Mouse (Mus musculus): ENCODE measurements around the gene Rnft2. TPM values are rescaled to one million over a fixed set of nuclear protein-coding genes. Genes with fewer than 3 reads are reported as not detected.

The Rnft2 gene
- polyA plus RNA-seq, 1 experiment from 2014 or later = 13.1 TPM

DNA sequence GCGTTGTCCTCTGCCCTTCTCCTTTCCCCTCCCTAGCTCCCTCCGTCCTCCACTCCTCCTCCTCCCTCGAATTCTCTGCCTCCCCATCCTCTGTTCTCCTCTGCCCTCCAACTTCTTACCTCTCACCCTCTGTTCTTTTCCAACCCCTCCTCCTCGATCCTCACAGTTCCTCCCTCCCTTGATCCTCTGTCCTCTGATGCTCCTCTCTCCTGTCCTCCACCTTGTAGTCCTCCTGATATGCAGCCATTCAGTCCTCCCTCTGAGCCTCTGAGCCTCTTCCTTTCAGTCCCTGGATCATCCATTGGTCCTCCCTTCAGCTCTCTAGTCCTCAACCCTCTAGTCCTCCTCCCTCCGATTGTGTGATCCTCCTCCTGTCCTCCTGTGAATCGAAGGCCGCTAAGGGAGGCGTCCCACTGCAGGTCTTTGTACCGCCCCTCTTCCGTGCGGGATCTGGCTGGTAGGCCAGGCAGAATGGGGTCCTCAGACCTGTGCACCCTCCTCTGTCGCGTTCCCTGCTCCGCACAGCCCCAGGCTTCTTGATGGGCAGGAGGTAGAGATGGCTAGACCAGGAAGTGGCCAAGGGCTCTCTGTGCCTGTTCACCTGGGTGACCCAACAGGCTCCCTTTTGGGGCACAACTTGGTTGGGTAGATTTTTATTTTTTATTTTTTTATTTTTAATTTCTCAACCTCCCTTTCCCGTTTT is 841 bp upstream of the Rnft2 start:
- Histone ChIP-seq H3K9ac (replicated peaks) (peak overlapping the region; percentile 85), H3K27ac (peak overlapping the region; percentile 80), H3K4me1 (replicated peaks) (peaks cover 35% of the 10 kb centered on the region), H3K4me3 (replicated peaks) (peak overlapping the region; percentile 76), H3K4me2 (replicated peaks) (peak overlapping the region; percentile 90), H3K36me3 (peaks cover 39% of the 10 kb centered on the region), H3K27me3 (no peaks in the 10 kb centered on the region), H3K9me3 (no peaks in the 10 kb centered on the region)
- peak; percentile 9; the same call in 1 of the 2 replicates for ATAC-seq
- WGBS = 5% methylated on average over 15 of the region's 15 CpGs

DNA sequence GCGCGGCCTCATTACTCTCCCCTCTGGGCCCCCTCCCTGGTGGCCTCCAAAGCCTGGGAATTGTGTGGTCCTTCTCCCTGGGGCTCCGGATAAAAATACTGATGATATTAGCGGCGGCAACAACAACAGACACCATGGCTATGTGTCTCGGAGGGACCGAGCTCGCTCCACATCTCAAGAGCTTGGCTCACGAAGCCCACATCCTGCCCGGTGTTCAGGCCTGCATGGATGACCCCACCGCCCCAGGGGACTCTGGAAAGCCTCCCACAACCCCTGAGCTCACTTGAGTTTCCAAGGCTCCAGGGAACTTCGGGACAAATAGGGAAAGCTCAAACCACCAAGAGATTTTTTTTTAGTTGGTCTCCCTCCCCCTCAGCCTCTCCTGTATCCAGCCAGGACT is 5.2 kb downstream of the Rnft2 start:
- Histone ChIP-seq H3K4me3 (replicated peaks) (no peak overlapping the region), H3K27me3 (no peaks in the 10 kb centered on the region), H3K27ac (no peak overlapping the region), H3K9ac (replicated peaks) (no peak overlapping the region), H3K4me1 (replicated peaks) (peaks cover 16% of the 10 kb centered on the region), H3K4me2 (replicated peaks) (no peak overlapping the region), H3K36me3 (peaks cover 62% of the 10 kb centered on the region), H3K9me3 (no peaks in the 10 kb centered on the region)
- WGBS = 84% methylated on average over 12 of the region's 12 CpGs
- no peak for ATAC-seq

DNA sequence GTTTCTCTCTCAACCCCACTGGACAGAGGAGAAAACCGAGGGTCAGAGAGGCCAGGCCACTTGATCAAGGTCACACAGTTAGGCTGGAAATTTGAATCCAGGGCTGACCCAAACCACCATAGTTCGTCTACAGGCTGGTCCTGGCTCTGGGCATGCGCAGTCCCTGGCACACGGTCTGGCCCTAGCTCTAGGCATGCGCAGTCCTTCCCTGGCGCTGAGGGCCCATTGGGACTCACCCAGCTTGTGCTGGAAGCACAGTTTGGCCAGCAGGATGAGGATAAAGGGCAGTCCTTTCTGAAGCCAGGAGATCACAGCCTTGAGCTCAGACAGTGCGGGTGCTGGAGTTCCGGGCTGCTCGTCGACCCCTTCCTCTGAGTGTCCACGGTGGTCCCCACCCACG is 8.0 kb downstream of the Rnft2 start:
- Histone ChIP-seq H3K9me3 (no peaks in the 10 kb centered on the region), H3K36me3 (peaks cover 81% of the 10 kb centered on the region), H3K27me3 (no peaks in the 10 kb centered on the region), H3K9ac (replicated peaks) (no peak overlapping the region), H3K4me1 (replicated peaks) (no peaks in the 10 kb centered on the region), H3K4me3 (replicated peaks) (no peak overlapping the region), H3K27ac (no peak overlapping the region), H3K4me2 (replicated peaks) (no peak overlapping the region)
- 85% methylated on average over 12 of the region's 12 CpGs for WGBS
- no peak for ATAC-seq

DNA sequence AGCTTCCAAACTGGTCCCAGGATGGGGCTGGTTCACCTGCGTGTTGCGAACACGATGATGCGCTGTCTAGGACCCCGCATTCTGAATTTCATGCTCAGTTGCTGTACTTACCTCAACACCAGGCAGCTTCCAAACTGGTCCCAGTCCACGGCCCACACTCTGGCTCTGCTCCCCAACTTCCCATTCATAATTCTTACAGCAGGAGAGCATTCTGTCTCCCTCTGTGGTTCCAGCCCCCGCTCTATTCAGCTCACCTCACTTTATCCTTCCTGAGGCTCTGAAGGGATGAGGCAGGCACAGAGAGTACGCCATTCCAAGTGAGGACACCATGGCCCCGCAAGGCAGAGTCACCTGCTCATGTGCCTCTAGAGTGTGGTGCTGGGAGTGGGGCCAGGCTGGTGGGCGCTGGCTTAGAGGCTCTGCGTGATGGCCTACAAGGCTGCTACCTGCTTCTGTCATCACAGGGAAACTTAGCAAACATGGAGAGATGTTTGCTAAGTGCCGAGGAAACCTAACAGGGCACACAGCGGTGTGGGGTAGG is 14.8 kb downstream of the Rnft2 start:
- no peak overlapping the region for H3K27ac ChIP-seq
- no peaks in the 10 kb centered on the region for H3K4me1 ChIP-seq (replicated peaks)
- H3K27me3 ChIP-seq = no peaks in the 10 kb centered on the region
- H3K4me3 ChIP-seq (replicated peaks) = no peak overlapping the region
- H3K4me2 ChIP-seq (replicated peaks) = no peak overlapping the region
- no peak for ATAC-seq
- no peak overlapping the region for H3K9ac ChIP-seq (replicated peaks)
- 95% methylated on average over 13 of the region's 13 CpGs for WGBS
- peaks cover 97% of the 10 kb centered on the region for H3K36me3 ChIP-seq
- H3K9me3 ChIP-seq = no peaks in the 10 kb centered on the region

DNA sequence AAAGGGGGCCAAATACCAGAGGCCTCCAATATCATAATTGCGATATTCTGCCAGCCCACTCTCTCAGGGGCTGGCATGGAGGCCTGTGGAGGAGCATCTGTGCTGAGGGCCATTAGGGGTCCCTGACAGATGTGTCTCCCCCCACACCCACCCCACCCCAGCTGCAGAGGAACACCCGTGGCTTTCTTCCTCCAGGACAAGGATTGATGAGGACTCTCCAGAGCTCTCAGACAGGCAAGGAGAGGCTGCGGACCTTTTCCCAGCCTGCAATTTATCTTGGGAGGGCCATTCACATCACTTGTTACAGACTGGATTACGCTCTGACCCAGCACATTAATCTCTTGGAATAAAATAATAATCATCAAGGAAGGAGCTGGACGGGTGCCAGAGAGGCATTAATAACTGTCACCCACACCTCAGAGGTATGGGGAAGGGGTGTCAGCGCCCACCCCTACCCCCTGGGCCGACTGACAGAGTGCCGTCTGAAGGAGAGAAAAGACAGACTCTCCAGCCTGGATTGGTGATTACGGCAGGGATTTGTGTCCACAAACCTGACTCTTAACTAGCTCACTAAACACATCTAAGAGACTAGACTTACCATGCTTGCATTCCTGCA is 21.7 kb downstream of the Rnft2 start:
- Histone ChIP-seq H3K36me3 (peaks cover 92% of the 10 kb centered on the region), H3K4me2 (replicated peaks) (no peak overlapping the region), H3K9ac (replicated peaks) (no peak overlapping the region), H3K4me1 (replicated peaks) (no peaks in the 10 kb centered on the region), H3K27me3 (no peaks in the 10 kb centered on the region), H3K4me3 (replicated peaks) (no peak overlapping the region), H3K9me3 (no peaks in the 10 kb centered on the region), H3K27ac (no peak overlapping the region)
- WGBS = 79% methylated on average over 9 of the region's 9 CpGs
- ATAC-seq = no peak

DNA sequence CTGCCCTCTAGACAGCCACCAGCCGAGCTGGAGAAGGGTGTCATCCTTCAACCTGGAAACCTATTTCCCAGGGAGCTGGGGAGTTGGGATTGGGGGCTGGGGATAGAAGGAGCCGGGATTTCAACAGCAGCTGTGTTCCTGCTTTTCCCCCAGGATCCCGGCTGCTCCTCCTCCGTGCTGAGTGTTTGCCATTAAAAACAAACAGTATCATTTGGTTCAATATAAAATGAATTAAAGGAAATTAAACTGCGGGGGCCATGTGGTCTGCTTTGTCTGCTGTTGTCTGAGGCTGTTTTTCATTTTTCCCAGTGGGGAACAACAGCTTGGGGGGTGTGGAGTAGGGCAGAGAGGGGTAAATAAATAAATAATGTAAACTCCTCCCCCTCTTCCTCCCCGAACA is 27.5 kb downstream of the Rnft2 start:
- Histone ChIP-seq H3K36me3 (peaks cover 53% of the 10 kb centered on the region), H3K4me3 (replicated peaks) (no peak overlapping the region), H3K27ac (no peak overlapping the region), H3K9ac (replicated peaks) (no peak overlapping the region), H3K4me1 (replicated peaks) (peaks cover 18% of the 10 kb centered on the region), H3K27me3 (no peaks in the 10 kb centered on the region), H3K9me3 (no peaks in the 10 kb centered on the region), H3K4me2 (replicated peaks) (no peak overlapping the region)
- 72% methylated on average over 6 of the region's 6 CpGs for WGBS
- no peak for ATAC-seq

DNA sequence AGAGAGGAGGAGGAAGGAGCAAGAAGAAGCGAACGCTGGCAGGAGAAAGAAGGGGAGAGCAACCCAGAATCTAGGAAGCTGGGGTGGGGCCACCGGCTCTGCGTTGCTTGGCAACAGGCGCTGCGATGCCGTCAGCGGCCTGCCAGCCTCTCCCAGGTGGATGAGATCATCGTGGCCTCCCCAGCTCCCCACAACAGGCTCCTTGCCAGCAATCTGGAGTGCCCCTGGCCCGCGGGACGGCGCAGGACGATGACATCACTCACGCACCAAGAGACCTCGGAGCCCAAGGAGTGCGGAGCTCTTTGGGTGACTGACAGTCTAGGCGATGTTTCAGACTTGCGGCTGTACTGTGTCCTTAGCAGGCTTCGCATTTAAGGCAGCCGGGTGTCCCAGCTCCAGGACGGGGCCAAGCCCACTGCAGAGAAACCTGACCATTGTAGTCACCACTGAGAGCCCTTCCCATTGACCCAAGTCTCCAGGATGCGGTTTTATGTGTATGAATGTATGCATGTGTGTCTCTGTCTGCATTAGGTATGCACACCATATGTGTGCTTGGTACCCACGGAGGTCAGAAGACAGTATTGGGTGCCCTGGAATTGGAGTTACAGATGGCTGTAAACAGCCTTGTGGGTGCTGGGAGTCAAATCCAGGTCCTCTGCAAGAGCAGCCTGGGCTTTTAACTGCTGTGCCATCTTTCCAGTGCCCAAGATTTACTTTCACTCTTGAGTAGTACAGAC is 30.3 kb downstream of the Rnft2 start:
- peak overlapping the region; percentile 72 for H3K4me2 ChIP-seq (replicated peaks)
- ATAC-seq = peak; percentile 89
- no peaks in the 10 kb centered on the region for H3K27me3 ChIP-seq
- H3K36me3 ChIP-seq = peaks cover 31% of the 10 kb centered on the region
- WGBS = 6% methylated on average over 24 of the region's 24 CpGs
- H3K4me3 ChIP-seq (replicated peaks) = peak overlapping the region; percentile 42
- H3K4me1 ChIP-seq (replicated peaks) = peaks cover 18% of the 10 kb centered on the region
- peak overlapping the region; percentile 57 for H3K9ac ChIP-seq (replicated peaks)
- no peaks in the 10 kb centered on the region for H3K9me3 ChIP-seq
- peak overlapping the region; percentile 71 for H3K27ac ChIP-seq

DNA sequence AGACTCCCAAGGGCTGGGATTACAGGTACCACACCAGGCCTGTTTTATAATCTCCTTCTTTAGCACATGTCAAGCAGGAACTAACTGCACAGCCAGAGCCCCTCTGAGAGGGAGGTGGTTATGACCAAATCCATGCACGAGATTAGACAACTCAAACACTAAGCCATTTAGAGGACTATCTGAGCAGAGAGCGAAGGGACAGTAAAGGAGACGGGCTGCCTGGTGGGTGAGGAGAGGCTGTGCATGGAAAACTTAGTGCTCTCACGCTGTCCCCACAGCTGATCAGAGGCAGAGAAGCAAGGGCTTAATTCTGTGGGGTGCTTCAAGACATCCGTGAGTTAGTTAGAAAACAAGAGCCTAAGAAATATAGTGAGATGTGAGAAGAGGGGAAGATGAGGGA is 30.9 kb downstream of the Rnft2 start:
- peaks cover 18% of the 10 kb centered on the region for H3K4me1 ChIP-seq (replicated peaks)
- H3K36me3 ChIP-seq = peaks cover 25% of the 10 kb centered on the region
- H3K4me2 ChIP-seq (replicated peaks) = peak overlapping the region; percentile 72
- H3K9ac ChIP-seq (replicated peaks) = peak overlapping the region; percentile 57
- H3K4me3 ChIP-seq (replicated peaks) = peak overlapping the region; percentile 42
- no peaks in the 10 kb centered on the region for H3K9me3 ChIP-seq
- peak overlapping the region; percentile 71 for H3K27ac ChIP-seq
- no peaks in the 10 kb centered on the region for H3K27me3 ChIP-seq
- WGBS = 9% methylated on average over 5 of the region's 5 CpGs
- peak; percentile 65 for ATAC-seq

DNA sequence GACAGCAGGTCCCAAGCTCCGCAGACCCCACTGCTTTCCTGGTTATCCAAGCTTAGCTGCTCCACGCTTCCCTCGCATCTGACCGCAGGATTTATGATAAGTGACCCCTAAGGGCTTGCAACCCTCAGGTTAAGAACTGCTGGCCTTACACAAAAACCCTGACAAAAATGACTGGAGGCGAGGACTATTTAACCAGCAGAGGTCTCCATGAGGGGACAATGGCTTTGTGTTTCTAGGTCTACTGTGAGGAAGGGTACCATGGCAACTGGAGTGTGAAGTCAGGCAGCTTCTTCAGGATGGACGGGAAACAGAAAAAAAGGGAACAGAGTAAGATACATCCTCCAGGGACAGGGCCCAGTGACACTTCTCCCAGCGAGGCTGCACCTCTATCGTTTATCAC is 39.1 kb downstream of the Rnft2 start:
- H3K27me3 ChIP-seq = no peaks in the 10 kb centered on the region
- ATAC-seq = no peak
- no peak overlapping the region for H3K9ac ChIP-seq (replicated peaks)
- H3K4me3 ChIP-seq (replicated peaks) = no peak overlapping the region
- no peak overlapping the region for H3K4me2 ChIP-seq (replicated peaks)
- H3K4me1 ChIP-seq (replicated peaks) = 0 out of 2 replicates have a peak, but pooled peaks cover 3% of the 10 kb centered on the region
- no peak overlapping the region; the same call in 1 of the 2 replicates for H3K27ac ChIP-seq
- 40% methylated on average over 8 of the region's 8 CpGs for WGBS
- peaks cover 36% of the 10 kb centered on the region for H3K36me3 ChIP-seq
- no peaks in the 10 kb centered on the region for H3K9me3 ChIP-seq

DNA sequence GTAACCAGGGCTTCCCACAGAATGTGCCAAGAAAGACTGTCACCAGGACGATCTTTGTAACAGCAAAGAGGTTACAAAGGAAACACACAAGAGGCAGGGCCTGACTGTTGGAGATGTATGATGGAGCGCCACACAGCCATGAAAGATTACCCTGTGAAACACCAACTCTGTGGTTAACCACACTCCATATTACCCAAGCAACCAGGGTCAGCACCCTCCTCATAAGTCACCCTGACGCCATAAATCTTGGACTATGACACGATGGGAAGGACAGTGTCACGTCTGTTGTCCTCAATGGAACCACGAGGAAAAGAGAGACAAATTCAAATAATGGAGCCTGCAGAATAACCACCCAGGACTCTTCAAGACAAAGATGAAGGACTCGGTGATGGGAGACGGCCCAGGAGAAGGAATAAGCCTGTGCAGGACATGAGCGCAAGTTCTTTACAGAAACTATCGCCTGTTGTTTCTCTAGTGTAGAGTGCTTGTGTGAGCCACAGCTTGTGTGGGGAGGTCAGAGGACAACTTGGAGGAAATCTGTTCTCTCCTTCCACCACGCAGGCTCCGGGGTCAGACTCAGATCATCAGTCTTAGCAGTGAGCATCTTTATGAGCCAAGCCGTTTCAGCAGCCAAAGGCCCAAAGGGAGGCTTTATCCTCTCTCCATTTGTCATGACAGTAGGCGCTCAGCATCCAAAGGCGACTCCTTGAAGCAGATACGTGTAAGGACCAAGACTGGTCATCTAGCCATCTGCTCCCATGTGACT is 40.1 kb downstream of the Rnft2 start:
- H3K9ac ChIP-seq (replicated peaks) = no peak overlapping the region
- no peak overlapping the region for H3K4me3 ChIP-seq (replicated peaks)
- H3K27ac ChIP-seq = no peak overlapping the region
- peaks cover 46% of the 10 kb centered on the region for H3K36me3 ChIP-seq
- no peak for ATAC-seq
- H3K27me3 ChIP-seq = no peaks in the 10 kb centered on the region
- no peaks in the 10 kb centered on the region for H3K9me3 ChIP-seq
- 89% methylated on average over 16 of the region's 16 CpGs for WGBS
- H3K4me1 ChIP-seq (replicated peaks) = 0 out of 2 replicates have a peak, but pooled peaks cover 3% of the 10 kb centered on the region
- no peak overlapping the region for H3K4me2 ChIP-seq (replicated peaks)

DNA sequence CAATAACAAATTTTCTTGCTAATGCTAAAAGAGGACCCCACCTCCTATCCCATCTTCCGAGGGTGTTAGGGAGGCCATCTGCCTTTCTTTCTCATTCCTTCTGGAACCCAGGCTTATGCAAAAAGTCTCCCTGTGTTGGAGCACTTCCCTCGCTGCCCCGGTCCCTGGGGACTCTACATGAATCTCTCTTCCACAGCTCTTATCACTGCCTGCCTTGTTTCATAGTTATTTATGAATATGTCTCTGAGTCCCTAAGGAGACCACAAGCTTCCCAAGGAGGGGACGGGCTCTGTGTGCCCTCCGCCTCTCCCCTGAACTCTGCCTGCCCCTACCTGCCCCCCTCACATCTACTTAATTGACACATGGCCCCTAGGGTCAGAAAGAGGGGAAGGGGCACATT is 45.2 kb downstream of the Rnft2 start:
- Histone ChIP-seq H3K27ac (no peak overlapping the region), H3K9ac (replicated peaks) (no peak overlapping the region), H3K4me2 (replicated peaks) (no peak overlapping the region), H3K9me3 (no peaks in the 10 kb centered on the region), H3K4me3 (replicated peaks) (no peak overlapping the region), H3K36me3 (peaks cover 44% of the 10 kb centered on the region), H3K4me1 (replicated peaks) (no peaks in the 10 kb centered on the region), H3K27me3 (no peaks in the 10 kb centered on the region)
- 70% methylated on average over 5 of the region's 5 CpGs for WGBS
- ATAC-seq = no peak
